Mouse (Mus musculus): ENCODE measurements around the gene Gatb. TPM values are rescaled to one million over a fixed set of nuclear protein-coding genes. Genes with fewer than 3 reads are reported as not detected.

Gatb gene
- polyA plus RNA-seq, 1 experiment from 2014 or later: 22.2 TPM

DNA sequence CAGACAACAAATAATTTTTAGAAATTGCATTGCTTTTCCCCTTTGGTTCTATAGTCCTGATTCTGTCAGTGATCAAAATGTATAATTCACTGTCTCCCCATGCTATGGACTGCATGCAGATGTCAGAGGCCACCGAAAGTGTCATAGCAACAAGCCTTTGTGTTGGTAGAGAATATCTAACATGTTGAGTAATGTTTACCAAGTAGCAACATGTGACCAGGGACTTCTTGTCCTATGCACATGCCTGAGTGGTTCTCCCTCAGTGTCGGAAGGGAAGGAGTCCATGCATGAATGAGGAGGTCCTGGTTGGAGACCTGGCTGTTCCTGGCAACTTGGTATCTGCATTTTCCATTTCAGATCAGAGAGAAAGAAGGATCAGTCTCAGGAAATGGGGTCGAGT, 92.2 kb downstream of the Gatb start:
- H3K9me3 ChIP-seq: no peaks in the 10 kb centered on the region
- no peaks in the 10 kb centered on the region for H3K4me1 ChIP-seq
- H3K9ac ChIP-seq: no peak overlapping the region
- H3K4me3 ChIP-seq: no peak overlapping the region
- H3K27ac ChIP-seq: no peak overlapping the region
- H3K36me3 ChIP-seq: no peaks in the 10 kb centered on the region
- H3K4me2 ChIP-seq (replicated peaks): no peak overlapping the region
- WGBS: 80% methylated on average over 3 of the region's 3 CpGs
- ATAC-seq (ENCODE audit: low FRiP score, low read depth): no peak
- peaks cover 10% of the 10 kb centered on the region; the same call in 1 of the 2 replicates for H3K27me3 ChIP-seq

GRCm38 (mm10) chr3:85666736-85667135, 92.8 kb downstream of the Gatb start:
- no peak for ATAC-seq (ENCODE audit: low FRiP score, low read depth)
- H3K36me3 ChIP-seq: no peaks in the 10 kb centered on the region
- H3K9ac ChIP-seq: no peak overlapping the region
- H3K9me3 ChIP-seq: no peaks in the 10 kb centered on the region
- 80% methylated on average over 12 of the region's 12 CpGs for WGBS
- no peaks in the 10 kb centered on the region for H3K4me1 ChIP-seq
- no peak overlapping the region for H3K27ac ChIP-seq
- no peak overlapping the region for H3K4me3 ChIP-seq
- peaks cover 8% of the 10 kb centered on the region; the same call in 1 of the 2 replicates for H3K27me3 ChIP-seq
- H3K4me2 ChIP-seq (replicated peaks): no peak overlapping the region

- ATAC-seq (ENCODE audit: low FRiP score, low read depth): no peak
- no peaks in the 10 kb centered on the region for H3K9me3 ChIP-seq
- no peak overlapping the region for H3K4me2 ChIP-seq (replicated peaks)
- H3K4me3 ChIP-seq: no peak overlapping the region
- no peaks in the 10 kb centered on the region for H3K36me3 ChIP-seq
- H3K9ac ChIP-seq: no peak overlapping the region
- WGBS: 88% methylated on average over 6 of the region's 6 CpGs
- H3K27ac ChIP-seq: no peak overlapping the region
- no peaks in the 10 kb centered on the region for H3K4me1 ChIP-seq
- H3K27me3 ChIP-seq: peaks cover 5% of the 10 kb centered on the region; the same call in 1 of the 2 replicates
Observed at GRCm38 (mm10) chr3:85667683-85668082, 93.8 kb downstream of the Gatb start.

GRCm38 (mm10) chr3:85669844-85670243, 95.9 kb downstream of the Gatb start:
- Histone ChIP-seq H3K36me3 (no peaks in the 10 kb centered on the region), H3K27ac (no peak overlapping the region), H3K9me3 (no peaks in the 10 kb centered on the region), H3K9ac (no peak overlapping the region), H3K27me3 (peaks cover 3% of the 10 kb centered on the region; the same call in 1 of the 2 replicates), H3K4me1 (no peaks in the 10 kb centered on the region), H3K4me2 (replicated peaks) (no peak overlapping the region), H3K4me3 (no peak overlapping the region)
- no peak for ATAC-seq (ENCODE audit: low FRiP score, low read depth)
- WGBS: 80% methylated on average over 6 of the region's 6 CpGs

GRCm38 (mm10) chr3:85677133-85677532, 103.2 kb downstream of the Gatb start:
- Histone ChIP-seq H3K4me3 (no peak overlapping the region), H3K27me3 (peaks cover 29% of the 10 kb centered on the region), H3K9ac (no peak overlapping the region), H3K4me2 (replicated peaks) (no peak overlapping the region), H3K36me3 (no peaks in the 10 kb centered on the region), H3K4me1 (no peaks in the 10 kb centered on the region), H3K9me3 (no peaks in the 10 kb centered on the region), H3K27ac (no peak overlapping the region)
- 79% methylated on average over 8 of the region's 8 CpGs for WGBS
- no peak for ATAC-seq (ENCODE audit: low FRiP score, low read depth)

DNA sequence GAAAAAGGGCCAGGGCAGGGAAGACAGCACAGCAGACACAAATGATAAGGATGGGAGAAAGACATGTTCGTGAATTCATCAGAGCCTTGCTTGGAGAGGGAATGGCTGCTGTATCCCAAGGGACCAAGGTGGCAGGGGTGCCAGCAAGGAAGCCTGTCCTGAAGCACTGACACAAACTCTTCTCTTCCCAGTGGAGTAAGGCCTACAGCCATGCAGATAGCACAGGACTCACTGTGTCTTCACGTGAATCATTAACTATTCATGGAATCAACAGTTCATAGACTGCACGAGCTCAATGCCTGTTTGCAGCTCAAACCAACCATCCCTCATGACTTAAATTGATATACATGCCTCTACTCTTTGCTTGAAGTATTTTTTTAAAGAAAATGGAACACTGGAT, 104.0 kb downstream of the Gatb start:
- H3K27me3 ChIP-seq: peaks cover 32% of the 10 kb centered on the region
- 85% methylated on average over 3 of the region's 3 CpGs for WGBS
- no peak overlapping the region for H3K27ac ChIP-seq
- no peaks in the 10 kb centered on the region for H3K9me3 ChIP-seq
- H3K4me1 ChIP-seq: no peaks in the 10 kb centered on the region
- no peaks in the 10 kb centered on the region for H3K36me3 ChIP-seq
- ATAC-seq (ENCODE audit: low FRiP score, low read depth): no peak
- no peak overlapping the region for H3K9ac ChIP-seq
- no peak overlapping the region for H3K4me3 ChIP-seq
- no peak overlapping the region for H3K4me2 ChIP-seq (replicated peaks)

DNA sequence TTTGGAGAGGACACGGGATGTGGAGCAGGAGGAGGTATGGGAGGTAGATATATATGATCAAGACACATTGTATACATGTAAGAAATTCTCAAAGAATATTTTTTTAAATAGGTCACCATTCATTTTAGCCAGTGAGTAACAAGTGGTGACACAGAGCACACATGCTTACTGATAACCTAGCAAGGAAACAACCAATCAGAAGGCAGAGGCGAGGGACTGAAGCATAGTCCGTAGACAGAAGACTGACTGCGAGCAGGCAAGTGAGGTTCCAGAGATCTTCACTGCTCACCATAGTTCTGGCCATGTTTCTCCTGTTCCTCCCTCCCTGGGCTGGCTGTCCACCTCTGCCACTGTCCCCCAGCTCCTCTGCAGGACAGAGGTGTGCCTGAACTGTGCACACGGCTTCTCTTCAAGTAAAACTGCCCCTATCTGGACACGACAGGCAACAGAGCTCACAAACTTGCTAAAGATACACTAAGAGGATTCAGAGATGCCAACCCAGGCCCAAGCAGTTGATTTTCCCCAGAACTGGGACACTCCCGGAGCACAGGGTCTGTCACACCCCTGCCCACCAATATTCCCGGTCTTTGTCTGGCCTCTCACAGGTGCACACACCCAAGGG, 105.5 kb downstream of the Gatb start:
- H3K4me2 ChIP-seq (replicated peaks): no peak overlapping the region
- H3K9ac ChIP-seq: no peak overlapping the region
- H3K27me3 ChIP-seq: peaks cover 37% of the 10 kb centered on the region
- no peaks in the 10 kb centered on the region for H3K9me3 ChIP-seq
- H3K36me3 ChIP-seq: no peaks in the 10 kb centered on the region
- no peak overlapping the region for H3K27ac ChIP-seq
- 83% methylated on average over 8 of the region's 8 CpGs for WGBS
- H3K4me3 ChIP-seq: no peak overlapping the region
- H3K4me1 ChIP-seq: no peaks in the 10 kb centered on the region
- ATAC-seq (ENCODE audit: low FRiP score, low read depth): no peak

- H3K36me3 ChIP-seq: no peaks in the 10 kb centered on the region
- H3K9me3 ChIP-seq: no peaks in the 10 kb centered on the region
- H3K4me3 ChIP-seq: no peak overlapping the region
- no peak overlapping the region for H3K4me2 ChIP-seq (replicated peaks)
- H3K4me1 ChIP-seq: no peaks in the 10 kb centered on the region
- H3K27ac ChIP-seq: no peak overlapping the region
- 84% methylated on average over 5 of the region's 5 CpGs for WGBS
- no peak overlapping the region for H3K9ac ChIP-seq
- no peak for ATAC-seq (ENCODE audit: low FRiP score, low read depth)
- peaks cover 38% of the 10 kb centered on the region for H3K27me3 ChIP-seq
Observed at GRCm38 (mm10) chr3:85679960-85680359, 106.0 kb downstream of the Gatb start.

DNA sequence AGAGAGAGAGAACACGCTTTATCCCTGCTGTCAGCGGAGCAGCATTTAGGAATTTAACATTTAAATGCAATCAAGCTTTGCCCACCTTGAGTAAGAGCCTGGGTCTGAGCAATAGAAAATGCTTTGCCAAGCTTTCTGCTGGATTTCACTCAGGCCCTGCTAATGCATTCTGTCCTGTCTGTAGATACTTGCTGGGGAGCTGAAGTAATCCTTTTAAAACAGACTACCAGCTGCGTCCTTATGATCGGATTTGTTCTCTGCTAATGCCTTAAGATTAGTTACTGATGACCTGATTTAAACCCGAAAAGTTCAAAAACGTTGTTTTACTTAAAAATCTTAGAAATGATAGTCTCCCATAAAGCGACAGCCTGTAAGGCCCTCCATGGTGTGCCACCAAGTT, 107.2 kb downstream of the Gatb start:
- WGBS: 74% methylated on average over 7 of the region's 7 CpGs

DNA sequence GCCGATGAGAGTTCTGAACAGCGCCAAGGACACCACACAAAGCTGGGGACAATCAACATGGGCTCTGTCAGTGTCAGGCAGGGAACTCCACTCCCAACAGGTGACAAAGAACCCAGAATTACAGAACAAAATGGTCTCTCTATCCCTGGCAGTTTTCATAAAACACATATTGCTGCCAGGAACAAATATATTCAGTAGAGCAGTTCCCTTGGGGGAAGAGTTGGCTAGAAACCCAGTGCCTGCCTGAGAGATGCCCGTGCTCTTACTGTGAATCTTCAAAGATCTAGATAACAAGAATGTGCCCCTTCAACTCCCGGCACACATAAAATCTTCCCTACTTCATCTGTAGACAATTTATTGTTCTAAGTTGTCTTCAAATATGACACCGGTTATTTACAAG, 109.7 kb downstream of the Gatb start:
- no peak overlapping the region for H3K27ac ChIP-seq
- H3K9ac ChIP-seq: no peak overlapping the region
- ATAC-seq (ENCODE audit: low FRiP score, low read depth): no peak
- H3K36me3 ChIP-seq: no peaks in the 10 kb centered on the region
- H3K4me3 ChIP-seq: no peak overlapping the region
- 0 out of 2 replicates have a peak, but pooled peaks cover 4% of the 10 kb centered on the region for H3K4me1 ChIP-seq
- no peak overlapping the region for H3K4me2 ChIP-seq (replicated peaks)
- H3K27me3 ChIP-seq: peaks cover 27% of the 10 kb centered on the region
- H3K9me3 ChIP-seq: no peaks in the 10 kb centered on the region
- 86% methylated on average over 5 of the region's 5 CpGs for WGBS

More for the DNA sequence above, 107.2 kb downstream of the Gatb start:
- no peaks in the 10 kb centered on the region for H3K9me3 ChIP-seq
- peaks cover 31% of the 10 kb centered on the region for H3K27me3 ChIP-seq
- H3K36me3 ChIP-seq: no peaks in the 10 kb centered on the region
- H3K4me1 ChIP-seq: no peaks in the 10 kb centered on the region
- H3K4me2 ChIP-seq (replicated peaks): no peak overlapping the region
- H3K9ac ChIP-seq: no peak overlapping the region
- no peak for ATAC-seq (ENCODE audit: low FRiP score, low read depth)
- H3K4me3 ChIP-seq: no peak overlapping the region
- no peak overlapping the region for H3K27ac ChIP-seq

GRCm38 (mm10) chr3:85685271-85685670, 111.4 kb downstream of the Gatb start:
- no peak overlapping the region for H3K4me3 ChIP-seq
- H3K9me3 ChIP-seq: no peaks in the 10 kb centered on the region
- no peaks in the 10 kb centered on the region for H3K36me3 ChIP-seq
- no peak overlapping the region for H3K4me2 ChIP-seq (replicated peaks)
- WGBS: 85% methylated on average over 8 of the region's 8 CpGs
- ATAC-seq (ENCODE audit: low FRiP score, low read depth): no peak
- H3K4me1 ChIP-seq: 0 out of 2 replicates have a peak, but pooled peaks cover 12% of the 10 kb centered on the region
- no peak overlapping the region for H3K27ac ChIP-seq
- H3K27me3 ChIP-seq: peaks cover 31% of the 10 kb centered on the region
- H3K9ac ChIP-seq: no peak overlapping the region

DNA sequence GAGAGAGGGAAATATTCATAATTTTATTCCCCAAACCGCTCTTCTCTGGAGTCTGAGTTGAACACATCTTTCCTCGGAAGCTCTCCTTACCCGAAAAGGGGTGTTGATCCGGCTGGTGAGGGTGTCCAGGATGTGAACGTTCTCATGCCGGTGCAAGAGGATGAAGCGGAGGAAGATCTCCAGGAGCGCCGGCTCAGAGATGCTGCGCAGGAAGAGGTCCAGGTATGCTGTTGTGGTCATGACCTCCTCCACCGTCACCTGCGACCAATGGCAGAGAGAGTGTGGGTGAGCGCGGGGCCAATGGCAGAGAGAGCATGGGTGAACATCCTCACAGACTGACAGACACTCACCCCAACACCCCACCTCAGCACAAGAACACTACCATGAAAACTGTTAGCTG, 114.4 kb downstream of the Gatb start:
- no peak overlapping the region for H3K9ac ChIP-seq
- WGBS: 93% methylated on average over 14 of the region's 14 CpGs
- H3K9me3 ChIP-seq: no peaks in the 10 kb centered on the region
- H3K4me3 ChIP-seq: no peak overlapping the region
- ATAC-seq (ENCODE audit: low FRiP score, low read depth): no peak
- H3K4me2 ChIP-seq (replicated peaks): no peak overlapping the region
- 0 out of 2 replicates have a peak, but pooled peaks cover 12% of the 10 kb centered on the region for H3K4me1 ChIP-seq
- H3K27ac ChIP-seq: no peak overlapping the region
- H3K36me3 ChIP-seq: no peaks in the 10 kb centered on the region
- peaks cover 47% of the 10 kb centered on the region for H3K27me3 ChIP-seq

GRCm38 (mm10) chr3:85691134-85691533, 117.2 kb downstream of the Gatb start:
- 53% methylated on average over 4 of the region's 4 CpGs for WGBS
- Histone ChIP-seq H3K27ac (no peak overlapping the region), H3K4me1 (0 out of 2 replicates have a peak, but pooled peaks cover 12% of the 10 kb centered on the region), H3K4me2 (replicated peaks) (no peak overlapping the region), H3K4me3 (no peak overlapping the region), H3K9ac (no peak overlapping the region), H3K36me3 (no peaks in the 10 kb centered on the region), H3K9me3 (no peaks in the 10 kb centered on the region), H3K27me3 (peaks cover 55% of the 10 kb centered on the region)
- ATAC-seq (ENCODE audit: low FRiP score, low read depth): no peak

All from limb, embryonic 13.5 days (tissue).